In genomic region chr8:84766422-84766821, GRCm38 (mm10) we compare ENCODE assay signal across 11 mouse cellular contexts. TPM values are rescaled to one million over a fixed set of nuclear protein-coding genes. Genes with fewer than 3 reads are reported as not detected.
DNase-seq lines count a peak whose midpoint lies in the region; ATAC-seq and TF ChIP-seq lines count a peak whose summit lies in the region.
"Had no signal": no experiment of that assay in that cellular context is flagged by ENCODE, and none has a peak within 500 bp of the region (broad histone marks: within the 10 kb centered on the region; RNA-seq: fewer than 3 reads in every experiment).

No protein-coding gene starts in this region.

- no peak overlapping the region for H3K4me2 ChIP-seq in lung, postnatal 0 days (replicated peaks; ENCODE audit: low read depth, low read length)
- peak overlapping the region; percentile 81 for H3K4me2 ChIP-seq in forebrain, embryonic 16.5 days (ENCODE audit: low read length)
- peak overlapping the region; percentile 42 for H3K4me2 ChIP-seq in neural tube, embryonic 15.5 days

- H3K27ac ChIP-seq in heart, adult 2 months, result peak overlapping the region; percentile 41
- no peak overlapping the region for H3K27ac ChIP-seq in lung, postnatal 0 days (ENCODE audit: low read length)
- H3K27ac ChIP-seq in forebrain, embryonic 16.5 days (ENCODE audit: low read length), result peak overlapping the region; percentile 65
- H3K27ac ChIP-seq in neural tube, embryonic 15.5 days (replicated peaks), result peak overlapping the region; percentile 60
- H3K27ac ChIP-seq: kidney, postnatal 0 days had no signal

- no peak for TF ChIP-seq EP300 in heart, adult 2 months (IDR thresholded peaks at IDR 0.05; ENCODE audit: insufficient read depth, low read depth, low read length)
- no peak for TF ChIP-seq EP300 in lung, postnatal 0 days (IDR thresholded peaks at IDR 0.05)

- H3K79me2 ChIP-seq in heart, adult 2 months (replicated peaks; ENCODE audit: control insufficient read depth, insufficient read depth, low read length), result no peaks in the 10 kb centered on the region; the same call in 1 of the 2 replicates

- H3K4me3 ChIP-seq in heart, adult 2 months, result no peak overlapping the region
- H3K4me3 ChIP-seq in lung, postnatal 0 days (ENCODE audit: low read depth, low read length), result no peak overlapping the region
- H3K4me3 ChIP-seq in lung, adult 2 months (replicated peaks; ENCODE audit: extremely low read depth, low read depth, low read length), result no peak overlapping the region
- H3K4me3 ChIP-seq in forebrain, embryonic 16.5 days (replicated peaks; ENCODE audit: low read length), result peak overlapping the region; percentile 49
- no peak overlapping the region for H3K4me3 ChIP-seq in neural tube, embryonic 15.5 days (replicated peaks)
- H3K4me3 ChIP-seq: erythroblast, embryonic 14.5 days; neural tube, embryonic 12.5 days had no signal

- intact Hi-C loops in heart, adult 2 months (cut with DNase I), result no loop called here
- intact Hi-C loops in left cerebral cortex, postnatal 14 days (cut with DNase I), result loop anchor here (10.0 kb wide), 1 partner anchor 752 kb away; the partner anchor contains the start of gene 2210011C24Rik

- no peak for TF ChIP-seq CTCF in heart, adult 2 months (IDR thresholded peaks at IDR 0.05)
- TF ChIP-seq CTCF in lung, postnatal 0 days (IDR thresholded peaks at IDR 0.05), result no peak
- no peak for TF ChIP-seq CTCF in lung, adult 2 months (IDR thresholded peaks at IDR 0.05; ENCODE audit: insufficient read depth, low read length)

- ATAC-seq in lung, postnatal 0 days, result no peak
- ATAC-seq in forebrain, embryonic 16.5 days, result no peak
- no peak for ATAC-seq in neural tube, embryonic 15.5 days (ENCODE audit: low FRiP score)

- DNase-seq in heart, adult 2 months, result peak in 1 of 2 experiments; percentile 54
- no peak for DNase-seq in heart, adult 8-10 months (ENCODE audit: low spot score)
- DNase-seq in lung, postnatal 0 days (ENCODE audit: low spot score), result no peak
- no peak for DNase-seq in lung, adult 2 months
- no peak for DNase-seq in retina, postnatal 1 day
- no peak for DNase-seq in left cerebral cortex, postnatal 14 days (ENCODE audit: low spot score in 2 of 2)

- H3K9ac ChIP-seq in heart, adult 2 months (ENCODE audit: low read depth, low read length), result no peak overlapping the region
- H3K9ac ChIP-seq in lung, postnatal 0 days (replicated peaks; ENCODE audit: low read depth), result 0 out of 2 replicates have a peak overlapping the region, but pooled peaks have one; percentile 2
- H3K9ac ChIP-seq in forebrain, embryonic 16.5 days (replicated peaks; ENCODE audit: low read depth, low read length), result peak overlapping the region; percentile 60
- no peak overlapping the region for H3K9ac ChIP-seq in neural tube, embryonic 15.5 days (replicated peaks)

- H3K4me1 ChIP-seq in heart, adult 2 months (ENCODE audit: control insufficient read depth, insufficient read depth, low read length), result peaks cover 4% of the 10 kb centered on the region; the same call in 1 of the 2 replicates
- peaks cover 14% of the 10 kb centered on the region; the same call in 1 of the 2 replicates for H3K4me1 ChIP-seq in lung, postnatal 0 days (ENCODE audit: insufficient read depth, low read depth, low read length)
- peaks cover 26% of the 10 kb centered on the region for H3K4me1 ChIP-seq in lung, adult 2 months (ENCODE audit: control insufficient read depth, insufficient read depth, low read length)
- peaks cover 69% of the 10 kb centered on the region for H3K4me1 ChIP-seq in forebrain, embryonic 16.5 days (replicated peaks; ENCODE audit: control insufficient read depth, insufficient read depth, low read length)
- peaks cover 55% of the 10 kb centered on the region for H3K4me1 ChIP-seq in neural tube, embryonic 15.5 days

- WGBS in heart, adult 2 months, result 50% methylated on average over 9 of the region's 9 CpGs
- WGBS in lung, postnatal 0 days, result 55% methylated on average over 9 of the region's 9 CpGs
- WGBS in lung, adult 2 months, result 53% methylated on average over 9 of the region's 9 CpGs
- WGBS in forebrain, embryonic 16.5 days, result 35% methylated on average over 9 of the region's 9 CpGs
- WGBS in neural tube, embryonic 15.5 days, result 32% methylated on average over 9 of the region's 9 CpGs

- no peaks in the 10 kb centered on the region for H3K27me3 ChIP-seq in heart, adult 2 months (ENCODE audit: control insufficient read depth, insufficient read depth, low read length)
- H3K27me3 ChIP-seq in lung, postnatal 0 days (replicated peaks; ENCODE audit: insufficient read depth, low read length), result no peaks in the 10 kb centered on the region
- H3K27me3 ChIP-seq in forebrain, embryonic 16.5 days (replicated peaks; ENCODE audit: control insufficient read depth, insufficient read depth, low read length), result no peaks in the 10 kb centered on the region
- peaks cover 68% of the 10 kb centered on the region for H3K27me3 ChIP-seq in neural tube, embryonic 15.5 days (replicated peaks)

- no peaks in the 10 kb centered on the region for H3K36me3 ChIP-seq in heart, adult 2 months (ENCODE audit: control insufficient read depth, insufficient read depth, low read length)
- H3K36me3 ChIP-seq in lung, postnatal 0 days (ENCODE audit: insufficient read depth, low read length), result 0 out of 2 replicates have a peak, but pooled peaks cover 6% of the 10 kb centered on the region
- H3K36me3 ChIP-seq in forebrain, embryonic 16.5 days (ENCODE audit: control insufficient read depth, insufficient read depth), result peaks cover 6% of the 10 kb centered on the region; the same call in 1 of the 2 replicates
- H3K36me3 ChIP-seq in neural tube, embryonic 15.5 days, result no peaks in the 10 kb centered on the region
- H3K36me3 ChIP-seq: neural tube, embryonic 12.5 days had no signal

- no peak for TF ChIP-seq POLR2A in heart, adult 2 months (IDR thresholded peaks at IDR 0.05; ENCODE audit: insufficient read depth, low read depth, low read length)
- no peak for TF ChIP-seq POLR2A in lung, adult 2 months (IDR thresholded peaks at IDR 0.05; ENCODE audit: borderline replicate concordance, extremely low read depth, low read depth, low read length)

- H3K9me3 ChIP-seq in lung, postnatal 0 days (ENCODE audit: low read length), result no peaks in the 10 kb centered on the region
- H3K9me3 ChIP-seq in forebrain, embryonic 16.5 days (ENCODE audit: control insufficient read depth, low read length), result no peaks in the 10 kb centered on the region
- no peaks in the 10 kb centered on the region for H3K9me3 ChIP-seq in neural tube, embryonic 15.5 days (replicated peaks)
- H3K9me3 ChIP-seq: neural tube, embryonic 12.5 days had no signal

RNA-seq across cellular contexts. Expression of gene Nfix, which starts 33.7 kb away (rescaled TPM):
- 100 to 1,000 TPM; 274 to 297 TPM for total RNA-seq in heart, adult 2 months (2021)
- 49.0 and 68.7 TPM in 2 replicates for polyA plus RNA-seq in heart, adult 2 months (2012; rRNA removed)
- 100 to 1,000 TPM; 288 to 356 (median 295) TPM for total RNA-seq in heart, adult 8-10 months (2022)
- 38.8 and 45.1 TPM in 2 replicates for polyA plus RNA-seq in lung, postnatal 0 days (2015; fragmentation: Nextera tagmentation; extraction: Ambion mirVana)
- polyA plus RNA-seq in lung, adult 2 months (2012; rRNA removed), result 80.1 and 96.2 TPM in 2 replicates
- 440 and 546 TPM in 2 replicates for polyA plus RNA-seq in forebrain, embryonic 16.5 days (2015; fragmentation: Nextera tagmentation; extraction: Ambion mirVana)
- polyA plus RNA-seq in neural tube, embryonic 15.5 days (2015; fragmentation: Nextera tagmentation; extraction: Ambion mirVana), result 60.3 and 70.5 TPM in 2 replicates
- total RNA-seq in left cerebral cortex, postnatal 14 days (2021), result 100 to 1,000 TPM; 402 to 429 TPM

RNA-seq across cellular contexts. Expression of gene G430095P16Rik, which starts 43.6 kb away (rescaled TPM):
- under 1 TPM in 1 of 2 experiments, not detected in 1; 0.55 TPM for total RNA-seq in heart, adult 2 months (2021)
- 0.70 TPM in 1 of 2 replicates, not detected in the other for polyA plus RNA-seq in heart, adult 2 months (2012; rRNA removed)
- under 1 TPM in 1 of 4 experiments, not detected in 3; 0.66 TPM for total RNA-seq in heart, adult 8-10 months (2022)
- polyA plus RNA-seq in lung, postnatal 0 days (2015; fragmentation: Nextera tagmentation; extraction: Ambion mirVana), result 2.0 and 2.8 TPM in 2 replicates
- polyA plus RNA-seq in lung, adult 2 months (2012; rRNA removed), result 2.0 and 2.8 TPM in 2 replicates
- polyA plus RNA-seq in forebrain, embryonic 16.5 days (2015; fragmentation: Nextera tagmentation; extraction: Ambion mirVana), result 2.0 and 2.2 TPM in 2 replicates
- 1.4 and 1.8 TPM in 2 replicates for polyA plus RNA-seq in neural tube, embryonic 15.5 days (2015; fragmentation: Nextera tagmentation; extraction: Ambion mirVana)
- total RNA-seq in left cerebral cortex, postnatal 14 days (2021), result not detected

RNA-seq across cellular contexts. Expression of gene Dand5, which starts 56.2 kb away (rescaled TPM):
- total RNA-seq in heart, adult 2 months (2021), result 10 to 100 TPM; 11.2 to 12.3 TPM
- polyA plus RNA-seq in heart, adult 2 months (2012; rRNA removed), result 6.1 and 7.6 TPM in 2 replicates
- total RNA-seq in heart, adult 8-10 months (2022), result 10 to 100 TPM; 10.3 to 13.2 (median 12.0) TPM
- 6.2 and 6.8 TPM in 2 replicates for polyA plus RNA-seq in lung, postnatal 0 days (2015; fragmentation: Nextera tagmentation; extraction: Ambion mirVana)
- 2.5 and 2.9 TPM in 2 replicates for polyA plus RNA-seq in lung, adult 2 months (2012; rRNA removed)
- 8.2 and 8.7 TPM in 2 replicates for polyA plus RNA-seq in forebrain, embryonic 16.5 days (2015; fragmentation: Nextera tagmentation; extraction: Ambion mirVana)
- 15.7 and 17.2 TPM in 2 replicates for polyA plus RNA-seq in neural tube, embryonic 15.5 days (2015; fragmentation: Nextera tagmentation; extraction: Ambion mirVana)
- 1 to 10 TPM; 8.0 to 9.6 TPM for total RNA-seq in left cerebral cortex, postnatal 14 days (2021)

Comparison
In these comparisons a context has a peak if more than half of its experiments do, and no peak if none do; other contexts are left out.
1. H3K9ac ChIP-seq: peak in lung, postnatal 0 days (single experiment) and forebrain, embryonic 16.5 days (single experiment); none in heart, adult 2 months (single experiment) and neural tube, embryonic 15.5 days (single experiment).